Mouse (Mus musculus): ENCODE data around the gene Olfr503.
"Not testable (repeated sequence)": the region's sequence is repeated elsewhere in the genome, so short reads cannot be mapped to it uniquely, and the experiment has no call there.

The Olfr503 gene

DNA sequence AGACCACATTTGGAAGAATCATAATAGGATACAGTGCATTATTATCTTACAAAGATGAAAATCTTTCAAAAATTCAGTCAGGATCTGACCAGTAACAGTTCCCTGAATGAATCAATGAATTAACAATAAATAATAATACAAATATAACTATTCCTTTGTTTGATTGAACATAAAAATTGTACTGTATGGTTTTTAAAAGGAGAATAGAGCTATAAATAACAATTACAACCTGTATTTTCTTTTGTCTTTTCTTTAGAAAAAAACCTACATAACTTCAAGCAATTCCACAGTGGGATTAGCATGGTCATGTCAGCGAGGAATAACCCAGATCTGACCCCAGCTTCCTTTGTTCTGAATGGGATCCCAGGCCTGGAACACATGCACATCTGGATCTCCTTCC lies at the start of gene Olfr503:
Gene Olfr503, plus strand, starts transcription at position 301 of the 400 bp plus-strand sequence.
- POLR2A ChIA-PET, CTCF ChIA-PET: not testable (repeated sequence)

DNA sequence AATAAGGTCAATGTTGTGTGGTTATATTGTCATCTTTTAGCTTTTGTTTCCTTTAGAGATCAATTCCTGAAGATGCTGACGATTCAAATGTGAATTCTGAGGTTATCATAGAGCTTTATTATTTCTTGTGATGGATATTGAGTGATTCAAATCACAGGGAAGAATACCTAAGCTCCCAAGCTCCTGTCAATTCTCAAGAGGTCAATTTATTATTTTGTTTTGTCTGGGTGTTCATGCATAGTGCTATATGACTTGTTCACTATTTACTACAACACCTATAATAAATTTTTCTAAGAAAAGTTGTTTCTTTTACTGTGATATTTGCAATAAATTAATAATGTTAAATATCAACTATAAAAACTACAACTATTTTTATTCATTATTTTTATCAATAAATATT lies 19.4 kb upstream of the Olfr503 start, which contains the start of gene Olfr502:
Gene Olfr502, minus strand, starts transcription at position 101 of the 400 bp plus-strand sequence.
- ChIA-PET CTCF (interaction anchor here in 1 of 4 experiments (0.6 kb wide), 1 partner anchor 19 kb away, joined by 4 read pairs; no protein-coding TSS in a partner anchor), POLR2A (no interaction called here)

DNA sequence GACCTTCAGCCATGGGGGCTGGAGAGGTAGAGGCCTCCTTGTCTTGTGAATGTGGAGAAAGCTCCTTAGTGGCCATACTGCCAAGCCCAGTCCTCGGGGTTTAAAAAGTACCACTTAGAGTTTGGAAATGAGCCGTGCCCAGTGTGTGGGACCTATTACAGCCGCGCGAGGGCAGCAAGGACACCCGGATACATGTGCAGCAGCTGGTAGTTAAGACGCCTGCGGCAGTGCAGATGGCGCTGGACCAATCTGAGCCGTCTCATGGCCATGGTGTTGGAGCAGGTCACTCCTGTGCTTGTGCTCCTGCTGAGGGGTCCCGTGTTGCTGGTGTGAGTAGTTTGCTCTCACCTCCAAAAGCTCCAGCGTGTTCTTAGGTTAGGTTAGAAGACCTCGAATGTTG lies 1.9 kb upstream of the Olfr503 start:
- POLR2A ChIA-PET = no interaction called here
- CTCF ChIA-PET = interaction anchor here in 1 of 4 experiments (0.6 kb wide), 1 partner anchor 166 kb away, joined by 3 read pairs; no protein-coding TSS in a partner anchor

DNA sequence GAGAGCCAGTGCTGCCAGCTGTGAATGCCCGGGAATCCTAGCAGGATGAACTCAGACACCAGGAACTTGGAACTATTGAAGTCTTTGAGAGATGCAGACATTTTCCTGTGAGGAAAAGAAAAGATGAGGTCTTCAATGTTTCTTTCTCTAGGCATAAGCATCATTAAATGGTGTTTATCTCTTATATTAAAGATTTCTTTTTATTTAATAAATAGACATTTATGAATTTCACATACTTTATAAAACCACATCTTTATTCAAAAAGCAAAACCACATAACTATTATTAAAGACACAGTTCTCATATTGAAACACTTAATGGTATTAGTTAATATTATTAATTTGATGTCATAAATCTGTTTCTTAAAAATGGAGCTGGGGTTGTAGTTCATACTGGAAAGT lies 21.4 kb downstream of the Olfr503 start, which contains the start of gene Olfr504:
Gene Olfr504, minus strand, starts transcription at position 101 of the 400 bp plus-strand sequence.
- ChIA-PET POLR2A (no interaction called here), CTCF (no interaction called here)

DNA sequence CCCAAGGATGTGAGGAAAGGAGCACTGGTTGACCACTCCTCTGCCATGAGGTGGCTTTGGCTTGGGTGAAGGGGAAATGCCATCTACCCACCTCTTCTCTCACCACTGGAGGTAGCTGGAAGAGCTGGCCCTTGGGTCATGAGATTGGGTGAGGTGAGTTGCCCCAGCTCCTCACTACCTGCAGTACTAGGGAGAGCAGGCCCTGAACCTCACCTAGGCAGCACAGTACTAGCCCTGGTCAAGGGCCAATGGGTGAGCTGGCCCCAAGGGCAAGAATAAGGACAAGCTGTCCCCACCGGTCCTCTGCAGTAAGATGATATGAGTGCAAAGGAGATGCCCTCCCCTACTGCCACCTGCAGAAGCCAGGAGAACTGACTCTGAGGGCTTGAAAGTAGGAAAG lies 45.5 kb downstream of the Olfr503 start:
- POLR2A ChIA-PET = no interaction called here
- CTCF ChIA-PET = no interaction called here

Measured in embryonic stem cell, embryonic (primary cell).